8 mouse cellular contexts compared by ENCODE assay signal in genomic region chr17:62862298-62862999, GRCm38 (mm10). TPM values are rescaled to one million over a fixed set of nuclear protein-coding genes. Genes with fewer than 3 reads are reported as not detected.
DNase-seq lines count a peak whose midpoint lies in the region; ATAC-seq and TF ChIP-seq lines count a peak whose summit lies in the region.

No protein-coding gene starts in this region.

- TF ChIP-seq CTCF in lung, postnatal 0 days (IDR thresholded peaks at IDR 0.05): no peak

- H3K4me2 ChIP-seq in lung, postnatal 0 days (replicated peaks; ENCODE audit: low read depth, low read length): 0 out of 2 replicates have a peak overlapping the region, but pooled peaks have one; percentile 25
- peak overlapping the region; percentile 51 for H3K4me2 ChIP-seq in heart, embryonic 16.5 days (ENCODE audit: low read depth, low read length)

- H3K9ac ChIP-seq in lung, postnatal 0 days (replicated peaks; ENCODE audit: low read depth): no peak overlapping the region
- peak overlapping the region; percentile 55 for H3K9ac ChIP-seq in heart, embryonic 16.5 days (ENCODE audit: low read length)

- H3K4me3 ChIP-seq in lung, postnatal 0 days (ENCODE audit: low read depth, low read length): no peak overlapping the region
- no peak overlapping the region for H3K4me3 ChIP-seq in embryonic facial prominence, embryonic 10.5 days
- peak overlapping the region; percentile 26 for H3K4me3 ChIP-seq in heart, embryonic 16.5 days (ENCODE audit: low read length)
- no peak overlapping the region for H3K4me3 ChIP-seq in limb, embryonic 10.5 days

- H3K4me1 ChIP-seq in lung, postnatal 0 days (ENCODE audit: insufficient read depth, low read depth, low read length): peaks cover 4% of the 10 kb centered on the region
- peaks cover 59% of the 10 kb centered on the region for H3K4me1 ChIP-seq in embryonic facial prominence, embryonic 10.5 days
- H3K4me1 ChIP-seq in heart, embryonic 16.5 days (ENCODE audit: control insufficient read depth, insufficient read depth, low read length): peaks cover 12% of the 10 kb centered on the region
- peaks cover 29% of the 10 kb centered on the region for H3K4me1 ChIP-seq in limb, embryonic 10.5 days

- H3K36me3 ChIP-seq in lung, postnatal 0 days (ENCODE audit: insufficient read depth, low read length): no peaks in the 10 kb centered on the region
- H3K36me3 ChIP-seq in embryonic facial prominence, embryonic 10.5 days (replicated peaks): peaks cover 23% of the 10 kb centered on the region
- H3K36me3 ChIP-seq in heart, embryonic 16.5 days (ENCODE audit: control insufficient read depth, insufficient read depth): no peaks in the 10 kb centered on the region
- peaks cover 9% of the 10 kb centered on the region; the same call in 1 of the 2 replicates for H3K36me3 ChIP-seq in limb, embryonic 10.5 days

- no peak overlapping the region for H3K27ac ChIP-seq in lung, postnatal 0 days (ENCODE audit: low read length)
- peak overlapping the region; percentile 31 for H3K27ac ChIP-seq in embryonic facial prominence, embryonic 10.5 days (replicated peaks)
- peak overlapping the region; percentile 67 for H3K27ac ChIP-seq in heart, embryonic 16.5 days (ENCODE audit: low read length)
- H3K27ac ChIP-seq in limb, embryonic 10.5 days: peak overlapping the region; percentile 56

- 16% methylated on average over 12 of the region's 12 CpGs for WGBS in lung, postnatal 0 days
- WGBS in embryonic facial prominence, embryonic 10.5 days: 31% methylated on average over 12 of the region's 12 CpGs
- 14% methylated on average over 12 of the region's 12 CpGs for WGBS in heart, embryonic 16.5 days
- 62% methylated on average over 12 of the region's 12 CpGs for WGBS in limb, embryonic 10.5 days

- DNase-seq in lung, postnatal 0 days (ENCODE audit: low spot score): no peak
- DNase-seq in lung, postnatal 36 days: no peak
- DNase-seq in embryonic facial prominence, embryonic 10.5 days (ENCODE audit: low spot score): peak; percentile 39
- DNase-seq in limb, embryonic 10.5 days (ENCODE audit: low spot score): no peak
- peak; percentile 35 for DNase-seq in right cerebral cortex, postnatal 14 days
- DNase-seq in urinary bladder, postnatal 10 days (ENCODE audit: low spot score): no peak
- DNase-seq in cerebellum, postnatal 36 days: no peak

- ATAC-seq in lung, postnatal 0 days: no peak
- peak; percentile 52 for ATAC-seq in heart, embryonic 16.5 days (replicated peaks; ENCODE audit: extremely low read depth, insufficient read depth, low FRiP score)

- H3K9me3 ChIP-seq in lung, postnatal 0 days (ENCODE audit: low read length): no peaks in the 10 kb centered on the region
- no peaks in the 10 kb centered on the region for H3K9me3 ChIP-seq in embryonic facial prominence, embryonic 10.5 days
- H3K9me3 ChIP-seq in heart, embryonic 16.5 days (replicated peaks; ENCODE audit: control insufficient read depth, low read length): no peaks in the 10 kb centered on the region
- no peaks in the 10 kb centered on the region for H3K9me3 ChIP-seq in limb, embryonic 10.5 days (replicated peaks)

- no peak for TF ChIP-seq EP300 in lung, postnatal 0 days (IDR thresholded peaks at IDR 0.05)

- no peaks in the 10 kb centered on the region for H3K27me3 ChIP-seq in lung, postnatal 0 days (replicated peaks; ENCODE audit: insufficient read depth, low read length)
- no peaks in the 10 kb centered on the region for H3K27me3 ChIP-seq in embryonic facial prominence, embryonic 10.5 days (replicated peaks; ENCODE audit: low read depth, poor library complexity, severe bottlenecking)
- no peaks in the 10 kb centered on the region for H3K27me3 ChIP-seq in heart, embryonic 16.5 days (ENCODE audit: control insufficient read depth, insufficient read depth, low read length)
- no peaks in the 10 kb centered on the region for H3K27me3 ChIP-seq in limb, embryonic 10.5 days (ENCODE audit: low read depth, poor library complexity, severe bottlenecking)

RNA-seq across cellular contexts. Expression of gene Efna5, which starts 18.7 kb away (rescaled TPM):
- polyA plus RNA-seq in lung, postnatal 0 days (2015; fragmentation: Nextera tagmentation; extraction: Ambion mirVana): 6.7 TPM in 2 replicates
- 56.9 and 61.8 TPM in 2 replicates for polyA plus RNA-seq in embryonic facial prominence, embryonic 10.5 days (2016; fragmentation: Nextera tagmentation; extraction: Ambion mirVana)
- 19.7 and 22.0 TPM in 2 replicates for polyA plus RNA-seq in heart, embryonic 16.5 days (2015; fragmentation: Nextera tagmentation; extraction: Ambion mirVana)
- polyA plus RNA-seq in limb, embryonic 10.5 days (2016; fragmentation: Nextera tagmentation; extraction: Ambion mirVana): 34.4 and 37.0 TPM in 2 replicates

Comparison
In these comparisons a context has a peak if more than half of its experiments do, and no peak if none do; other contexts are left out.
1. DNase-seq: peak in embryonic facial prominence, embryonic 10.5 days (single experiment) and right cerebral cortex, postnatal 14 days (single experiment); none in lung, postnatal 0 days (single experiment), lung, postnatal 36 days (single experiment), limb, embryonic 10.5 days (single experiment), urinary bladder, postnatal 10 days (single experiment) and cerebellum, postnatal 36 days (0 of 2).